Mouse (Mus musculus): Measurements from ENCODE around the gene Kndc1. TPM values are rescaled to one million over a fixed set of nuclear protein-coding genes. Genes with fewer than 3 reads are reported as not detected.

Kndc1 gene
- polyA plus RNA-seq, 1 experiment from 2014 or later, result 0.11 TPM

- Histone ChIP-seq H3K9ac (no peak overlapping the region), H3K27me3 (peaks cover 68% of the 10 kb centered on the region), H3K4me3 (no peak overlapping the region), H3K9me3 (no peaks in the 10 kb centered on the region), H3K4me2 (replicated peaks) (no peak overlapping the region), H3K27ac (no peak overlapping the region), H3K36me3 (no peaks in the 10 kb centered on the region), H3K4me1 (peaks cover 12% of the 10 kb centered on the region)
- no peak for ATAC-seq (ENCODE audit: low FRiP score, low read depth)
- WGBS, result 52% methylated on average over 16 of the region's 16 CpGs
Observed at GRCm38 (mm10) chr7:139940476-139941209, 46.1 kb downstream of the Kndc1 start.

GRCm38 (mm10) chr7:139943674-139944281, 49.3 kb downstream of the Kndc1 start, which contains the start of gene Utf1:
Utf1 (plus strand) TSS chr7:139943789.
- peak; percentile 55; the same call in 1 of the 2 replicates for ATAC-seq (ENCODE audit: low FRiP score, low read depth)
- under 1% methylated on average over 59 of the region's 59 CpGs for WGBS

GRCm38 (mm10) chr7:139944291-139945240, 50.1 kb downstream of the Kndc1 start:
- Histone ChIP-seq H3K4me3 (peak overlapping the region; percentile 42), H3K4me2 (replicated peaks) (peak overlapping the region; percentile 69), H3K9me3 (no peaks in the 10 kb centered on the region), H3K9ac (peak overlapping the region; percentile 31; the same call in 1 of the 2 replicates), H3K27ac (no peak overlapping the region), H3K36me3 (no peaks in the 10 kb centered on the region), H3K27me3 (peaks cover 95% of the 10 kb centered on the region), H3K4me1 (peaks cover 12% of the 10 kb centered on the region)
- 3% methylated on average over 68 of the region's 68 CpGs for WGBS
- no peak for ATAC-seq (ENCODE audit: low FRiP score, low read depth)

More at GRCm38 (mm10) chr7:139943674-139944281, 49.3 kb downstream of the Kndc1 start, which contains the start of gene Utf1:
- Histone ChIP-seq H3K9ac (peak within 1 kb of the TSS; percentile 31; the same call in 1 of the 2 replicates), H3K27ac (no peak within 1 kb of the TSS), H3K4me2 (replicated peaks) (peak within 1 kb of the TSS; percentile 69), H3K4me1 (peaks cover 12% of the 10 kb centered on the region), H3K36me3 (no peaks in the 10 kb centered on the region), H3K4me3 (peak within 1 kb of the TSS; percentile 42), H3K9me3 (no peaks in the 10 kb centered on the region), H3K27me3 (peaks cover 87% of the 10 kb centered on the region)

- Histone ChIP-seq H3K9ac (no peak overlapping the region), H3K4me2 (replicated peaks) (no peak overlapping the region)
Observed at GRCm38 (mm10) chr7:139945516-139945915, 51.0 kb downstream of the Kndc1 start.

GRCm38 (mm10) chr7:139946032-139946431, 51.5 kb downstream of the Kndc1 start:
- H3K4me2 ChIP-seq (replicated peaks), result no peak overlapping the region
- H3K4me1 ChIP-seq, result peaks cover 13% of the 10 kb centered on the region
- H3K4me3 ChIP-seq, result no peak overlapping the region
- 24% methylated on average over 5 of the region's 5 CpGs for WGBS
- H3K9ac ChIP-seq, result no peak overlapping the region
- H3K9me3 ChIP-seq, result no peaks in the 10 kb centered on the region
- H3K27me3 ChIP-seq, result peaks cover 88% of the 10 kb centered on the region
- no peak overlapping the region for H3K27ac ChIP-seq
- no peak for ATAC-seq (ENCODE audit: low FRiP score, low read depth)
- no peaks in the 10 kb centered on the region for H3K36me3 ChIP-seq

More at GRCm38 (mm10) chr7:139945516-139945915, 51.0 kb downstream of the Kndc1 start:
- H3K4me1 ChIP-seq, result peaks cover 12% of the 10 kb centered on the region
- peaks cover 93% of the 10 kb centered on the region for H3K27me3 ChIP-seq
- 10% methylated on average over 5 of the region's 5 CpGs for WGBS
- H3K27ac ChIP-seq, result no peak overlapping the region
- no peaks in the 10 kb centered on the region for H3K9me3 ChIP-seq
- H3K4me3 ChIP-seq, result no peak overlapping the region
- H3K36me3 ChIP-seq, result no peaks in the 10 kb centered on the region
- no peak for ATAC-seq (ENCODE audit: low FRiP score, low read depth)

- H3K9me3 ChIP-seq, result no peaks in the 10 kb centered on the region
- peaks cover 67% of the 10 kb centered on the region for H3K27me3 ChIP-seq
- no peak overlapping the region for H3K27ac ChIP-seq
- H3K36me3 ChIP-seq, result no peaks in the 10 kb centered on the region
- H3K4me1 ChIP-seq, result 0 out of 2 replicates have a peak, but pooled peaks cover 4% of the 10 kb centered on the region
- peak overlapping the region; percentile 60 for H3K4me3 ChIP-seq
- H3K9ac ChIP-seq, result peak overlapping the region; percentile 71
- H3K4me2 ChIP-seq (replicated peaks), result peak overlapping the region; percentile 78
- ATAC-seq (ENCODE audit: low FRiP score, low read depth), result peak; percentile 76
- WGBS, result under 1% methylated on average over 15 of the region's 15 CpGs
Observed at GRCm38 (mm10) chr7:139949893-139950282, 55.4 kb downstream of the Kndc1 start.

GRCm38 (mm10) chr7:139950283-139950971, 55.9 kb downstream of the Kndc1 start:
- Histone ChIP-seq H3K9ac (peak overlapping the region; percentile 71), H3K4me2 (replicated peaks) (peak overlapping the region; percentile 78), H3K4me3 (peak overlapping the region; percentile 60), H3K27ac (no peak overlapping the region), H3K27me3 (peaks cover 64% of the 10 kb centered on the region), H3K9me3 (no peaks in the 10 kb centered on the region), H3K4me1 (0 out of 2 replicates have a peak, but pooled peaks cover 4% of the 10 kb centered on the region), H3K36me3 (no peaks in the 10 kb centered on the region)
- under 1% methylated on average over 33 of the region's 33 CpGs for whole genome bisulfite sequencing
- peak; percentile 78 for ATAC-seq (ENCODE audit: low FRiP score, low read depth)

GRCm38 (mm10) chr7:139951079-139951478, 56.6 kb downstream of the Kndc1 start:
- Histone ChIP-seq H3K4me1 (0 out of 2 replicates have a peak, but pooled peaks cover 4% of the 10 kb centered on the region), H3K9me3 (no peaks in the 10 kb centered on the region), H3K36me3 (no peaks in the 10 kb centered on the region), H3K9ac (peak overlapping the region; percentile 71), H3K27ac (no peak overlapping the region), H3K4me3 (peak overlapping the region; percentile 60), H3K27me3 (peaks cover 58% of the 10 kb centered on the region), H3K4me2 (replicated peaks) (peak overlapping the region; percentile 78)
- 6% methylated on average over 16 of the region's 16 CpGs for WGBS
- no peak for ATAC-seq (ENCODE audit: low FRiP score, low read depth)

- Histone ChIP-seq H3K9ac (no peak overlapping the region), H3K9me3 (no peaks in the 10 kb centered on the region), H3K4me1 (0 out of 2 replicates have a peak, but pooled peaks cover 4% of the 10 kb centered on the region), H3K4me2 (replicated peaks) (no peak overlapping the region), H3K4me3 (no peak overlapping the region), H3K36me3 (no peaks in the 10 kb centered on the region), H3K27ac (no peak overlapping the region), H3K27me3 (peaks cover 58% of the 10 kb centered on the region)
- ATAC-seq (ENCODE audit: low FRiP score, low read depth), result no peak
- 61% methylated on average over 6 of the region's 6 CpGs for WGBS
Observed at GRCm38 (mm10) chr7:139951991-139952633, 57.6 kb downstream of the Kndc1 start.

- no peak overlapping the region for H3K4me3 ChIP-seq
- H3K4me2 ChIP-seq (replicated peaks), result no peak overlapping the region
- H3K27ac ChIP-seq, result no peak overlapping the region
- 0 out of 2 replicates have a peak, but pooled peaks cover 7% of the 10 kb centered on the region for H3K4me1 ChIP-seq
- 85% methylated on average over 4 of the region's 4 CpGs for WGBS
- peaks cover 52% of the 10 kb centered on the region for H3K27me3 ChIP-seq
- H3K9me3 ChIP-seq, result no peaks in the 10 kb centered on the region
- H3K9ac ChIP-seq, result no peak overlapping the region
- no peaks in the 10 kb centered on the region for H3K36me3 ChIP-seq
- no peak for ATAC-seq (ENCODE audit: low FRiP score, low read depth)
Observed at GRCm38 (mm10) chr7:139955505-139955904, 61.0 kb downstream of the Kndc1 start.

- ATAC-seq (ENCODE audit: low FRiP score, low read depth), result no peak
- no peaks in the 10 kb centered on the region for H3K9me3 ChIP-seq
- H3K9ac ChIP-seq, result no peak overlapping the region
- no peaks in the 10 kb centered on the region for H3K36me3 ChIP-seq
- H3K27me3 ChIP-seq, result peaks cover 54% of the 10 kb centered on the region
- H3K4me2 ChIP-seq (replicated peaks), result no peak overlapping the region
- 63% methylated on average over 3 of the region's 3 CpGs for WGBS
- H3K4me1 ChIP-seq, result 0 out of 2 replicates have a peak, but pooled peaks cover 3% of the 10 kb centered on the region
- no peak overlapping the region for H3K27ac ChIP-seq
- no peak overlapping the region for H3K4me3 ChIP-seq
Observed at GRCm38 (mm10) chr7:139956658-139957057, 62.2 kb downstream of the Kndc1 start.
